Mouse (Mus musculus) cerebellum, adult 8-10 months (tissue): ENCODE data around the gene Fosl1.
A peak's percentile ranks its signal among the peaks of the same experiment; 100 is the strongest.

ENCODE experiments used
- DNase-seq: peaks from one replicate; pipeline ENCODE4 v3.0.0; 2022

Gene Fosl1

DNA sequence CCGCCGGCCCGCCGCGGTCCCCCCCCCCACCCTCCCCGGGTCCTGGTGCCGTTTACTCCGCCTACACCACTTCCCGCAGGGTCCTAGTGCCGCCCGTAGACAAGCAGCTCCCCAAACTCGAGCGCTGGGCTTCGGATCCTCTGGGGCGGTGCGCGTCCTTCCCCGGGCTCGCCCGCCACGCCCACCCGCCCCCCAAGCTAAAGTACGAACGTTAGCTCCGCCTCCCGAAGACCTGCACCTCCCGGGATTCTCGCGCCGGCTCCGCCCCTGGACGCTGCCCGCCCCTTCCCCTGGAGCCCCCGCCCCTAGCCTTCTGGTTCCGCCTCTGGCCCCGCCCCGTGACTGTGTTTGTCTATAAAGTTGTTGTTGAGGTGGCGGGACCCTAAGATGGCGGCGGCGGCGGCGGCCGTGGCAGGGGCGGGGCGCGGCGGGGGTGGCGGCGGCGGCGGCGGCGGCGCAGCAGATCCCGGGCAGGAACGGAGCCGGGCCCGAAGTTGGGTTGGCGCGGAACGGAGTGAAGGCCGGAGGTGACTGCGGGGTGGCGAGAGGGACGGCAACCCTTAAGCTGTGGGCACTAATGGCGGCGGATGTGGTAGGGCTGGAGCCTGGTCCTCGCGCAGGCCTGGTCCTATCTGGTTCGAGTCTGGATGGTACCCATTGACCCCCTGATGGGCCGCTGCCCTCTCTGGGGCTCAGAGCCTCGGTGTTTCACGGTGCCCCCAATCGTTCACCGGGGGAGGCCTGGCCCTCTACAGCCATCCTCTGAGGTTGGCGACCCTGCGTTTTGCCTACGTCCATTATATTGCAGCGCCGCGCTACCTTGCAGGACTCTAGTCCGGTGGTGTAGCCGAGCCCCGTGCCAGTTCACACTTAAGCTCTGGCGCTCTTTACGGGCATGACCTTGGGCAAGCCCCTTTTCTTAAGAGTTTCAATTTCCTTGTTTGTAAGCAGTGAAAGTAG, 22.3 kb upstream of the Fosl1 start, which contains the start of the genes Drap1 and AI837181:
Gene Drap1, minus strand, starts transcription at position 198 of the 960 bp plus-strand sequence.
Gene AI837181, plus strand, starts transcription at position 363 of the 960 bp plus-strand sequence.
- DNase-seq: peak; percentile 92

DNA sequence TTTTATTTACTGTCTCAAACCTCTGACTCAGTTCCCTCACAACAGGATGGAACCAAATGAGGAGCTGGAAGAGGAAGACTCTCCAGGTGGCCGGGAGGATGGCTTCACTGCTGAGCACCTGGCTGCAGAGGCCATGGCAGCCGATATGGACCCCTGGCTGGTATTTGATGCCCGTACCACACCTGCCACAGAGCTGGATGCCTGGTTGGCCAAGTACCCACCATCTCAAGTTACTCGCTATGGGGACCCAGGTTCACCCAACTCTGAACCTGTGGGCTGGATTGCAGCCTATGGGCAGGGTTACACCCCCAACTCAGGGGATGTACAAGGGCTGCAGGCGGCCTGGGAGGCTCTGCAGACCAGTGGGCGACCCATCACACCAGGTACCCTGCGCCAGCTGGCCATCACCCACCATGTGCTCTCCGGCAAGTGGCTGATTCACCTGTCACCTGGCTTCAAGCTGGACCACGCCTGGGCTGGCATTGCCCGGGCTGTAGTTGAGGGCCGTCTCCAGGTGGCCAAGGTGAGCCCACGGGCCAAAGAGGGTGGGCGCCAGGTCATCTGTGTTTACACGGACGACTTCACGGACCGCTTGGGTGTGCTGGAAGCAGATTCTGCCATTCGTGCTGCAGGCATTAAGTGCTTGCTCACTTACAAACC, 21.3 kb upstream of the Fosl1 start:
- peak; percentile 43 for DNase-seq

DNA sequence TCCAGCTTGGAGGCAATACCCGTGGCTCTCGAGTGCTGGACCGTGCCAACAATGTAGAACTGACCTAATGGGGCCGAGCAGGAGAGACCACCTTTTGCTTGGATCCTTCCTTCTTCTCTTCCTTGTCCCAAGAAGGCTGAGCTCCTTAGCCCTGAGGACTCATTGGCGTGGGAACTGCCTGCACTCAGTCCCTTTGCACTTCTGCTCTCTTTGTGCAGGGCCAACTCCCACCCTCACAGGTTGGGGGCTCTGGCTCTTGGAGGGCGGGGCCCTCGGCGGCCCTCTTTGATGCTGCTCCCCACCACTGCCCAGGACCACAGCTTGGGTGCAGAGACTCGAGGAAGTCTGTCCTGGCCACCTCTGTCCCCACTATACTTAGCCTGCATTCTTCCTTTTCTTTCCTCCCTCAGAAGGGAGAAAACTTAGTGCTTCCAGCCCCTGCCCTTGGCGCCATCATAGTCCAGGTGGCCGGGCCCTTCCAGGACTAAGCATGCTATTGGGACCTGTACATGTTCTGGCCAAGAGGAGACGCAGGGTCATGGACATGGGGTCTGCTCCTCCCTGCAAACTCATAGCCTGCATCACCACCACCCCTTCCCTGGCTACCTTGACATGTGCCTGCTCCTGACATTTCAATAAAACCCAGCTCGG, 20.6 kb upstream of the Fosl1 start:
- no peak for DNase-seq

DNA sequence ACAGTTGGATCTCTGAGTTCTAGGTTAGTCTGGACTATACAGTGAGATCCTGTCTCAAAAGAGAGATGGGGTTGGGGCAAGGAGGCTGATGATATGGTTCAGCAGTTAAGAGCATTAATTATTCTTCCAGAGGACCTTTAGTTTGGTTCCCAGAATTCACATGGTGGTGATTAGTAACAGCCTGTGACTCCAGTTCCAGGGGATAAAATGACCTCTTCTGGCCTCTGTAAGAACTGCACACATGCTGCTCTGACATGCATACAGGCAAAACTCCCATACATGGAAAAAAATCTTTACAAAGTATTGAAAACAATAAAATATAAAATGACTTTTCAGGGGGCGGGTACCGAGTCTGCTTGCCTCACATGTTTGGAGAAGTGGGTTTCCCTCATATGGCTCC, 19.3 kb upstream of the Fosl1 start:
- DNase-seq: no peak

DNA sequence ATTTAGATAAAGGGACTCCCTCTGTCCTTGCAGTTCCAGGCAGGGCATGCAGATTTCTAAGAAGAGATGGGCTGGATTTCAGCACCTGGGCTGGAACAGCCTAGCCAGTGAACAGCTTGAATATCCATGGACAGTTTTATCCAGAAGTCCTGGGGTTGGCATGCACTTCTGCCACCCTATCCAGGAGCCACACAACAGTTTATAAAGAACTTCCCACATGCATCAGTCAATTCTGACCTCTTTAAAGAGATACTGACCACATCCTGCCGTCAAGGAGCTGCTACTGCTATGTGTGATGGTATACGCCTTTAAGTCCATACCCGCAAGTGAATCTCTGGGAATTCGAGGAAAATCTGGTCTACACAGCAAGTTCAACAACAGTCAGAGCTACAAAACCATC, 18.1 kb upstream of the Fosl1 start:
- no peak for DNase-seq

DNA sequence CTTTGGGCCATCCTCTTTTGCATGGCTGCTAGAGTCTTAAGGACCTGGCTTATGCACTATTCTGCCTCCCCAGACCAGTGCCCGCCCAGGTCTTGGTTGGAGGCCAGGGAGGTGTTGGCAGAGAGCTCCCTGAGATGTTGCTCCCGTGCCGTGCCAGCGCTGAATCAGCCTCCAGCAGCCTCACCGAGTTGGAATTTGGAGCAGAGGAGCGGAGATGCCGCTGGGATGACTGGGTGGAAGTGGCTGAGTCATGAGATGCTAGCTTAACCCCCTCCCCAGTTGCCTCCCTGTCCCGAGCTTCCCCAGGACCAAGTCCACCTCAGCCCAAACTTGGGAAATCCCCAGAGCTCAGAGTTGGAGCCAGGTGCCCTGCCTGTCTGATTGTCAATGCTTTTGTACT, 17.5 kb upstream of the Fosl1 start:
- DNase-seq: peak; percentile 62

DNA sequence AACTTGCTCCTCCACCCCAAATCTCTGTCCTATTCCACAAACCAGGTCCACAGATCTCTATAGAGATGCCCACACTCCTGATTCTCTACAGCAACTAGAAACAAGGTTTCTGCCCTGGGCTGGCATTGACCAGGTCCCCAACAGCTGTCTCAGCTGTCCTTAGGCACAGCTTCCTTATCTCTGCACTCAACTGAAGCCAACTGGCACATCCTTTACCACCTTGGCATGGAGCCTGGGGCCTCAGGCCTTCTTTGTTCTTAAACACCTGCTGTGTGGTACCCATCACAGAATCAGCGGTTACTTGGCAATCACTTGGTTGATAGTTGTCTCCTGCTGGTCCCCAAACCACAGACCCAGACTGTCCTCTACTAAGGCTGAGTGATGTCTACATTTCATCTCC, 16.9 kb upstream of the Fosl1 start:
- DNase-seq: no peak

DNA sequence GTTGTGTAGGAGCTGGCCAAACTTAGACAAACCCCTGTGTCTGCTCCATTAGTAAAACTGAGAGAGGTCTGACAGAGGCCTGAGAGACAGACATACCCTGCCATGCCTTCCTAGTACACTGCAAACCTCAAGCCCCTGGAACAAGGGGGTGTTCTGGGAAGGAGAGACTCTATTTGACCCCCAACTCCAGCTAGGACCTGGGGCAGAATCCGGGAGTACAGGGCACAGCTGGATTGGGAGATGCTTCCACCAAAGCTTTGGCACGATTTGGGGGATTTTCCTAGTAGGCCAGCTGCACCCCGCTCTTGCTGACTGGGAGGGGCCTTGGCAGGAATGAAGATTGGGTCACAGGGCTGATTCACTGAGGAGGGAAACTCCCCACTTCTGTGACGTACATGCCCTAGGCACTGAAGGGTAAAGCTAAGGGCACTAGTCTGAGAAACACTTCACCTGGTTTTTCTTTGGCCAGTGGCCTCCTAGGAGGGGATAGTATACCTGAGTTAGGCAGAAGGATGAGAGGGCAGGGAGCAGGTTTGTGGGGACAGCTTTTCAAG, 15.4 kb upstream of the Fosl1 start:
- DNase-seq: no peak

DNA sequence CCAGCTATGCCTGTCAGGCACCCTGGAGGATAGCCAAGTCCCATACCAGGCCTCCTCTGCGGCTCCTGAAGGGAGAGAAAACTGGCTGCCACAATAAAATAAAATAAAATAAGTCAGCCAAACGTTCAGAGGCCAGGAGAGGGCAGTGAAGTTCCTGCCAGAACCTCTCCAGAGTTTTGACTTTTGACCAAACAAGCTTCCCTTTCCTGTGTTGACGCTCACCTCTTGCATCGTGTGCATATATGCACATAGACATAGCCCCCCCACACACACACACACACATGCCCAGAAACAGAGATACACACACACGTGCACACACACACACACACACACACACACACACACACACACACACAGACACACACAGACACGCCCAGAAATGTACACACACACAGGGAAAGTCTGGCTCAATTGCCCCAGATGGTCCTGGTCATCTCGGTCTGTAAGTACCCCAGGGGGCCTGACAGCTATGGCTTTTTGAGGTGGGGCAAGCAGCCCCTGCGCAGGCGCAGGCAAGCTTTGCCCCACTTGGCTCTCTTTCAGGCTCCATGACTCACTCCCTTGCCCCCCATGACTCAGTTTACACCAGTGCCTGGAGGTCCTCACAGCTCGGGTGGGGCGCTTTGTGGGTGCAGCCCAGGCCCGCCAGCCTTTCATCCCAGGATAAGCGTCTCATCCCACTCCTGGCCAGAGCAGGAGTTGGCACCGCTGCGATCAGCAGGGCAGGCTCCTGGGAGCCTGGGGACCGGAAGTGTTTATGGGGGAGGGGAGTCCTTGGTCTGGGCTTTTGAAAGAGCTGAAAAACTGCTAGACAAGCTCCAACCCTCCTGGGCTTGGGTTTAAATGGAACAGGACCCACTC, 14.1 kb upstream of the Fosl1 start:
- DNase-seq: peak; percentile 38

DNA sequence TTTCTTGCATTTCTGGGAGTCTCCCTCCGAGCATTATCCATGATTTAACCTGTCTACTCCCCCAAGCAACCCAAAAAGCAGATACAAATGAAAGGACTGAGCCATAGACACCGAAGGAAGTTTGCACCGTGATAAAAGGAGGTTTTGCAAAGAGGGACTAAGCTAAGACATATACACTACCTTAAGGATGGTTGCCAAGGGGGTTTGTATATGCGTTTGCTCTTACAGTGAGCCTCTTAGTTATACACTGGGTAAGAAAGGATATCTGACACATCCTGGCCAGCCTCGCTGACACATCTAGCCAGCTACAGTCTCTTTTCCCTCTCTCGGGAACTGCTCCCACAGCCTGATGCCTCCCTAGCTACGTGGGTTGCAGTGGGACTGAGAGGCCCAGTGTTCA, 13.4 kb upstream of the Fosl1 start:
- DNase-seq: no peak

DNA sequence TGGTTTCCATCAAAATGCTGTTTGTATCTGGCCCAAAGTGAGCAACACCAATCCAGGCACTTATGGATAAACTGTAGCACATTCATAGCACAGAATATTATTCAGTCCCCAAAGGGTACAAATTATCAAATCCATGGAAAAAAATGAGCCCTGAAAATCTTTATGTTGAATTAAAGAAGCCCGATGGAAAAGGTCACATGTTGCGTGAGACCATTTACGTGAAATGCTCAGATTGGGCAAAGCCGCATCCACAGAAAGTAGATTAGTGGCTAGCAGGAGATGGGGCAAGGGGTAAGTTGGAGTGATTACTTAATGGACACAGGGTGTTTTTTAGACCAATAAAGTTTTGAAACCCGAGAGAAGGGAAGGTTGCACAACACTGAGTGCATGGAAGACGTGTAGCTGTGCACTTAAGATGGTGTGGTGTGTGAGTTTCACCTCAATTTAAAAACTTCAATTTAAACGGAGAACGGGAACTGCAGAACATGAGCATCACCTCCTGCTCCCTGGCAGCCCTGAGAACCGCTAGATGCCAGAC, 2.9 kb upstream of the Fosl1 start:
- no peak for DNase-seq

DNA sequence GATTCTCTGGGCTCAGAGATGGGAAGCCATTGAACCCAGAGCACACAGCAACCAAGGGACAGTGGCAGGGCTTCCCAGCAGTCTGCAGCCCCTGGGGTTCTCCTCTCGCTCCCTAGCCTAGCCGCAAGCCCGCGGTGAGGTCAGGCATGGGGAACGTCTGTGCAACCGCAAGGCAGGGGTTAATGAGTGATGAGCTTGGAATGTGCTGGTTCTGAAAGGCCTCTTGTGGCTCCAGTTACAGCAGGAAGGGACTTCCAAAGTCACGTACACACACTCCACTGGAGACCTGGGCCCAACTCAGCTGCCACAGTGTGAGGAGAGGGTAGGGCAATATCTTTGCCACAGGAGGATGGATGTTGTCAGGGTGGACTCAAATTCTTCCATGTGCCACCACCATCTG, 2.4 kb upstream of the Fosl1 start:
- no peak for DNase-seq

DNA sequence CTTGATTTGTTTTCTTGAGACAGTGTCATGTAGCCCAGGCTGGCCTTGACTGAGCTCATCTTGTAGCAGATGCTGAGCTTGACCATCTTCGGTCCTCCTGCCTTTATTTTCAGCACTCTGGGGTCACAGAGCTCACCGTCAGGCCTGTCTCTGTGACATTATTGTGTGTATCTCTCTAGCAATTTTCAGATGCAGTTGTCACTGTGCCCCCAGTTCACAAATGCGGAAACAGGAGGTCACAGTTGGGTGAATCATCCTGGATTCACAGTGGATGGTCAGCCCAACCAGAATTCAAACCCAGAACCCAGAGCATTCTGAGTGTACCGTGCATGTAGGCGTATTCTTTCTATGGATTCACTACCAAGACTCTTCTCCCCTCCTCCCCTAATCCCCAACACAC, 1.6 kb upstream of the Fosl1 start:
- no peak for DNase-seq

DNA sequence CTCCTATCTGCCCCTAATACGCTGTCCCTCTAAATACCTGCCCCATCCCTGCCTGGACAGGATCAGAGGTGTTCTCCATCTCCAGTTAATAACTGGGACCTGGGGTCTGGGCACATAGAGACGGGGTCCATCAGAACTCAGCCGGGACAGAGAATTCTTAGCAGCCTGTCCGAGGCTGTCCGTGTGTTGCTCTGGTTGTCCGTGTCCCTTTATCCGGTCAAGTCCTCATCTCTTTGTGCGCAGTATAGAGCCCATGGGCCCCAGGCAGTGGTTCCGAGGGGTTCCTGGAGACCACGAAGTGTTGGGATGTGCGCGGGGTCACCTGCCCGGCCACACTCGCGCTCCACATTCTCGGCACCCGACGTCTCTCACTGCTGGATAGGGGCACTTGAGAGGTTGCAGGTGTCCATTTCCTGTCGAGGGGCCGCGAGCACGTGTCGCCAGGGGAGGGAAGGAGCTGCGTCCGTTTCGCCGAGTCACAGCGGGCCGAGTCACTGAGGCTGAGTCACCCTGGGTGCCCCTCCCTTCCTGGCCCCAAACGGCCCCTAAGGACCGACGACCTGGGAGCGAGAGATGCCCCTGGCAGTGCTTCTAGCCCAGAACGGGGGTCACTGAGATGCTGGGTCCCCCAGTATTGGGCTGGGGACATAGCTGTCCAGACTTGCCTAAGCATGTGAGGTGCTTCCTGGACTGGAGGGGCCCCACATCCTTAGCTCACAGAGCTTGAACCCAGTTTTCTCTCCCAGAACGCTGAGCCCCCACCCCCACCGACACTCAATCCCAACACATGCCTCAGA, 1.2 kb downstream of the Fosl1 start:
- DNase-seq: no peak

DNA sequence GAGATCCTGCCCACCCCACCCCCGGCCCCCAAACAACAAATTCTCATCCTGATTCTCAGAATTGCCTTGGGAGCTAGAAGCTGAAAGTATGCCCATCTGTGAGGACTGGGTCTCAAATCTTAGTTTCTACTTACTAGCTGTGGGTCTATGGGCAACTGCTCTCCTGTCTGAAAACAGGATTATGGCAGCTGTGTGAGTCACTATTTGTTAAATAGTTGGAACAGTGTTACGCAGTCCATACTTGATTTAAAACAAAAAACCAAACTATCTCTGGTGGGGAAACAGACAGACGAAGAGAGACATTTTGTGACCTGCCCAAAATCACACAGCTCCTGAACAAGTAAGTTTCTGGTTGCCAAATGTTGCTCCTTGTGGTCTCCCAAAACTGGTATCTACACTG, 2.3 kb downstream of the Fosl1 start:
- no peak for DNase-seq

DNA sequence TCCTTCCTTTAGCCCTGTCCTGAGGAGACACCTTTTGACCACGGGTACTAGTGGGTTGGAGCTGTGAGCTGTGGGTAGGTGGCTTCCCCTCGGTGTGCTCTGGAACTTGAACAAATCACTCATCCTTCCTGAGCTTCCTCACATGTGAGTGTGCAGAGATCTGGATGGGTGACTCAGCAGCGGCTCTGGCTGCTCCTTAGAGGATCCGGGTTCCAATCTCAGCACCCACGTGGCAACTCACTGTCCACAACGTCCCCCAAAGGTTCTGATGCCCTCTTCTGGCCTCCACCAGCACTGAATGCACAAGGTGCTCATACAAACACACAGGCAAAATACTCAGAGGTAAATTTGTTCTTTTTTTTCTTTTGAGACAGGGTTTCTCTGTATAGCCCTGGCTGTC, 4.4 kb downstream of the Fosl1 start:
- no peak for DNase-seq

DNA sequence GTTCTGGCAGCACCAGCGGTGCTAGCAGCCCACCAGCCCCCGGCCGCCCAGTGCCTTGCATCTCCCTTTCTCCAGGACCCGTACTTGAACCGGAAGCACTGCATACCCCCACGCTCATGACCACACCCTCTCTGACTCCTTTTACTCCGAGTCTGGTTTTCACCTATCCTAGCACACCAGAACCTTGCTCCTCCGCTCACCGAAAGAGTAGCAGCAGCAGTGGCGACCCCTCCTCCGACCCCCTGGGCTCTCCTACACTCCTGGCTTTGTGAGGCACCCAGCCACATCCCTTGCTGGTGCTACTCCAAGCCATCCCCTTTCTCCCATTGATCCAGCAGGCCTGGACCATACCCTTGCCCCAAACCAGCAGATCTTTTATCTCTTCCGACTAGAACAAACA, 7.7 kb downstream of the Fosl1 start:
- DNase-seq: no peak

DNA sequence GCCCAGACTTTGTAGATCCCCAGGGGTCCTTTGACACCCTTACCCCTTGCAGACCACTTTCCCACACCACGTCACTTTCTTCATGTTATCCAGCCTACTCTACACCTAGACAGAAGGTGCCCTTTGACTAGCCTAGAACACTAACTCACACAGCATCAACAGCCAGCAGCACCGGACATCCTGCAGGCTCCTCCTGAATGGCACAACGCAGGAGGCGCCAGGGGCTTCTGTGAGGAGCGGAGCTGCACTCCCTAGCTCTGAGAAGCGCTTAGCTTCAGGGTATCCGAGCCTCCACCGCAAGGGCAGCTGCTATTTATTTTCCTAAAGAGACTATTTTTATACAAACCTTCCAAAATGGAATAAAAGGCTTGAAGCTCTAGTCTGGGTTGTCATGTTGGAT, 8.2 kb downstream of the Fosl1 start:
- no peak for DNase-seq

DNA sequence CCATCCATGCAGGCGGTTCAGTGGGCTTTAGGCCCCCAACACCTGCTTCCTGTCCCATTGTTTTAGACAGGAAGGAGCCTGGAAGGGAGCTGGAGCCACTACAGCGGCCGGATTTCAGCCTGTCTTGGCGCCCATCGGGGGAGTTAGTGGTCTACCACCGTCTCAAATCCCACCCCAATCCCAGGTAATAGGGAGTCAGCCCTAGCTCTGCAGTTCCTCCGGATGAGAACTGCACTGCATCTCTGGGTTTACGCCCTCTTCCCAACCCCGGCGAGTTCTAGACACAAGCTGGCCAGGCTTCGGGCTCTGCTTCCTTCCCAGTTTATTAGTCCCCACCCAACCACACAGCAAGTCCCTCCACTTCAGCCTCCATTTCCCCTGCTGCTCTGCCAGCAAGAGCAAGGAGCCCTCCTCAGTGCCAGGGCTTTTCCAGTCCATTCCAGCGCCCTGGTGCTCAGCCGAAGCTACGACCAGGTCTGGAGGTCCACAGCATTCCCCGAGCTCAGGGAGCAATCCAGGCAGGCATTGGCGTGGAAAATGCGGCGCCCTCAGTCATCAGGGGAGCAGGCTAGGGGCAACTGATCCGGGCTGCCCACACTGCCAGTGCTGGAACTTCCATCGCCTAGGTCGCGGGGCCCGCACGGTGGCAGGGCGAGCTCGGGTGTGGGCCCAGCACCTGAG, 9.0 kb downstream of the Fosl1 start:
- DNase-seq: no peak

DNA sequence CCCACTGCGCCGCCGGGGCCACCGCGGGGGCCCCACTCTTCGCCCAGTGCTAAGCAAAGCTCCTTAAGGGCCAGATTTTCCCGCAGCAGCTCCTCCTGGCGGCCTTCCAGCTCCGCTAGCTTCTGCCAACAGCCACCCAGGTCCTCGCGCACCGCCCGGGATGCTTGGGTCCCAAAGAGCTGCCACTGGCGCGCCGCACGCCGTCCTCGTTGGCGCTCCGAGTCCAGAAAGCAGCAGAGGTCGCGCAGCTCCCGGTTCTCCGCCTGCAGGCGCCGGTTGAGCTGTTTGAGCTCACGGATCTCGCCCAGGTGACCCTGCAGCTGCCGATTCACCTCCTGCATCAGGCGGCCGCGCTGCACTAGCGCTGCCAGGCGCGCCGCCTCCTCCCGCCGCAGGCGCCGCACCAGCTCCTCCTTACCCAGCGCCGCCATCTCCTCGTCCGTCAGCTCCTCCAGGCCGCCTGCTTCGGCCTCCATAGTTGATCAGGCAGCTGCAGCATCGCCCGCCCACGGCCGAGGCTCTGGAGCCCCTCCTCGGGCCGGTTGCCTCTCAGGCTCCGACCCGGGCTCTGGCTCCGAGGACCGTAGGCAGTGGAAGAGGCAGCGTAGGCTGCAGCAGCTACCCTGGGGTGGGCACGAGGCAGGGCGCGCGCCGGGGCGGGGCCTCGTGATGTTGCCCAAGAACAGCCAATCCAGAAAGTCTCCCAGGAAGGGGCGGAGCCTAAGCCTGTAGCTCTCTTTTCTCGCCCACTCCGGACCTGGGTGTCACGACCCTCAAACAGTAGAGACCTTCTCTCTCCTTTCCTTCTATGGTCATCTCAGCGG, 9.8 kb downstream of the Fosl1 start:
- peak; percentile 97 for DNase-seq
